Mouse (Mus musculus) cerebellum, adult 11-12 months (tissue): Measurements from ENCODE around the gene Hmmr.
A peak's percentile ranks its signal among the peaks of the same experiment; 100 is the strongest.
"Not testable (repeated sequence)": the region's sequence is repeated elsewhere in the genome, so short reads cannot be mapped to it uniquely, and the experiment has no call there.

Experiments used
- DNase-seq: peaks from one replicate; pipeline ENCODE4 v3.0.0; 2022

Gene Hmmr

GRCm38 (mm10) chr11:40733339-40734174 is at the start of gene Hmmr, which contains the start of gene Nudcd2:
TSS of gene Hmmr (minus strand) at chr11:40733422.
TSS of gene Nudcd2 (plus strand) at chr11:40733667.
- DNase-seq: peak; percentile 97

DNA sequence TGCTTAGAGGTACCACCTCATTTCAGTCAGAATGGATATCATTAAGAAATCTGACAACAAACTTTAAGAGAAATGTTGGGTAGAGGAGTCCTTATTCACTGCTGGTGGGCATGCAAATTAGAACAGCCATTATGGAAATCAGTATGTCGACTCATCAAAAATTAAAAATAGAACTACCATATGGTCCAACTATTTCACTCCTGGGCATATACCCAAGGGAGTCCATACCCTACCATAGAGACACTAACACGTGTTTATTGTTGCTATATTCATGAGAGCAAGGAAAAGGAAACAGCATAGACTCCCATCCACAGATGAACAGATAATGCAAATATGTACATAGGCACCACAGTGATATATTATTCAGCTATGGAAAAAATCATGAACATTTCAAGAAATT is 48.6 kb upstream of the Hmmr start:
- DNase-seq: no peak

- DNase-seq: no peak
Observed at GRCm38 (mm10) chr11:40775315-40776269, 42.4 kb upstream of the Hmmr start.

- DNase-seq: no peak
Observed at GRCm38 (mm10) chr11:40764690-40765089, 31.5 kb upstream of the Hmmr start.

DNA sequence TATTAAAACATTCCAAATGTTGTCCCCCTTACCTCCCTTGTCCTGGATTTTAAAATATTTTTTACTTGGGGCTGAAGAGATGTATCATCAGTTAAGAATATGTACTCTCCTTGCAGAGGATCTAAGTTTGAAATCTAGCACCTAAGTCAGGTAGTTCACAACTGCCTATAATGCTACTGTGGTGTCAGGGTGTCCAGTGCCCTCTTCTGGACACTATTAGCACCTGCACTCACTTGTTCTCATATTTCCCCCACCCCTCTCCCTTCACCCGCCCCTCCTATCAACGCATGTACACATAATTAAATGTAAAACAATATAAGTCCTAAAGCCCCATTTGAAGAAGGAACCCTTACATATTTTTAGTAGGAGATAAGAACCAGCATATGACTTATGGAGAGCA is 30.2 kb upstream of the Hmmr start:
- no peak for DNase-seq

DNA sequence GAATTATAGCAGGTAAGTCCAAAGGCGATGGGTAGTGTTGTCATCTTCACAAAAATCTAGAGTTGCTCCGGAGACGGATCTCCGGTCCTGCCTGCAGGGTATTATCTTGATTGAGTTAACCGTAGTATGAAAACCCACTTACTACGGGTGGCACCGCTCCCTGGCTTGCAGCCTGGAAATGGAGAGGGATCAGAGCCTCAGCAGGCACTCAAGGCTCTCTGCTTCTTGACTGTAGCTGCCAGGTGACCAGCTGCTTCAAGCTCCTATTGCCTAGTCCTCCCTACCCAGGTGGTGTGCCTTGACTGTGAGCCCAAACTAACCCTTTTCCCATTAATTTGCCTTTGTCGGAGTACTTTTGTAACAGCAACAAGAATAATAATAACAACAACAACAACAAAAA is 26.7 kb upstream of the Hmmr start:
- DNase-seq: peak; percentile 58

GRCm38 (mm10) chr11:40755968-40756367 is 22.7 kb upstream of the Hmmr start:
- DNase-seq: peak; percentile 24

GRCm38 (mm10) chr11:40755109-40755627 is 21.9 kb upstream of the Hmmr start, which contains the start of gene Ccng1:
TSS of gene Ccng1 (minus strand) at chr11:40755311.
- peak; percentile 96 for DNase-seq

DNA sequence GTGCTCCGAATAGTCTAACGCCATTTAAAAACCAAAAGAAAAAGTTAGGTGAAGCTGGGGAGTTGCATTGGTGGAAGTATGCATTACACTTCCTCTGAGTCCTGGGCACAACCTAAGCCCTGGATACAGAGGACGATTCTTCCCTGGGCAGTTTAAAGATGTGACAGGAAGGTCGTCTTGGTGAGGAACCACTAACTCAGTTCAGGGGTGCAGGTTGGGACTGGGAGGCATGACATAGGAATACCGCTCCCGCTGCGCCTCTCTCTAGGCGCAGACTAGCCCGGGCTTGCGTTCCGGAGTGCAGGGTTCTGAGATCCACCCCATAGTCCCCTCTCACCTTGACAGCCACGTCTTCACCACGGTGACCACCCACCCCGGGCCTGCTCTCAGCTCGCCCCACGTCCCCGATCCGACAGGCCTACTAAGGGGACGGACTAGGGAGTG is 21.5 kb upstream of the Hmmr start:
- no peak for DNase-seq

- no peak for DNase-seq
Observed at GRCm38 (mm10) chr11:40753836-40754235, 20.6 kb upstream of the Hmmr start.

GRCm38 (mm10) chr11:40747716-40748115 is 14.5 kb upstream of the Hmmr start:
- DNase-seq: no peak

GRCm38 (mm10) chr11:40746361-40746760 is 13.1 kb upstream of the Hmmr start:
- no peak for DNase-seq

DNA sequence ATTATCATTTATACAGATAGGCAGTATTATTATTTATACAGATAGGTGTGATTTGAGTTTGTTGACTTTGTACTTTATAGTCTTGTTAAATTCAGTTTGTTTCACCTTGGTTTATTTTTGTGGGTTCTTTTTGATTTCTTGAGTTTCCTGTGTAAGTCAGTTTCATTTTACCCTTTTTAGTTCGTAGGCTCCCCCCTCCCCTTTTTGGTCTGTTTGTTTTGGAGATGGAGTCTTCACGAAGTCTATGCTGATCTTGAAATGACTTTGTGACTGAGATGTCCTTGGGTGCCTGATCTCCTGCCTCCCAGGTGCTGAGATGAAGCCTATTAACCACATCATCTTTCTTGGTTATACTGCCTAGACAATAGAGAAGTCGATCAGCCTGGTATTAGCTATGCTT is 11.1 kb upstream of the Hmmr start:
- no peak for DNase-seq

- DNase-seq: no peak
Observed at GRCm38 (mm10) chr11:40741605-40742262, 8.5 kb upstream of the Hmmr start.

- no peak for DNase-seq
Observed at GRCm38 (mm10) chr11:40737369-40737768, 4.1 kb upstream of the Hmmr start.

GRCm38 (mm10) chr11:40734251-40734752 is 1.1 kb upstream of the Hmmr start:
- no peak for DNase-seq

DNA sequence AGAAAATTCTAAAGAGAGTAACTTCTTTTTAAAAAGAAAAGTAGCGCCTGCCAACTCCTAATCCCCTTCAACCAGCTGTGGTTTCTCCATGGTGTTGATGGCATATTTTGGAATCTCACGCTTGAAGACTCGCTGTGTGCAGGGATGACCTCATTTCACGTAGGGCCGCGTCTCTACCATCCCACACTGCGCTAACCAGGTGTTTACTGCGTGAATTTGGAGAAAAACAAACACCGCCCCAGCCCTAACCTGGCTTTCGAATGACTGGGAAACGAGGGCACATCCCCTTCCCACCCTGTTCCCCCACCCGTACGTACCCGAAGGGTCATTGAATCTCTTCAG is 254 bp downstream of the Hmmr start:
- DNase-seq: no peak

GRCm38 (mm10) chr11:40718324-40718723 is 14.9 kb downstream of the Hmmr start:
- DNase-seq: no peak

DNA sequence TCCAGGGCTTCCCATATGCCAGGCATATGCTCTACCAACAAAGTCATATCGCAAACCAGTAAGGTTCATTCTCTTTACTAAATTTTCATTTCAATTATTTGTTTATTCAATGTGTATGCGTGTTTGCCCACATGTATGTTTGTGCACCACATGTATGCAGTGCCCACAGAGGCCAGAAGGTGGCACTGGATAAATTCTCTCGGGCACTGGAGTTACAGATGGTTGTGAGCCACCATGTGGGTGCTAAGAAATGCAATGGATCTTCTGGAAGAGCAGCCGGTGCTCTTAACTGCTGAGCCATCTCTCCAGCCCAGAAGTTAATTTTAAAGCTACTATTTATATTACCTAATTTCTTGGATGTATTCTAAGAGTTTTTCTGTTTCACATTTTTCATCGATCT is 17.7 kb downstream of the Hmmr start:
- no peak for DNase-seq

DNA sequence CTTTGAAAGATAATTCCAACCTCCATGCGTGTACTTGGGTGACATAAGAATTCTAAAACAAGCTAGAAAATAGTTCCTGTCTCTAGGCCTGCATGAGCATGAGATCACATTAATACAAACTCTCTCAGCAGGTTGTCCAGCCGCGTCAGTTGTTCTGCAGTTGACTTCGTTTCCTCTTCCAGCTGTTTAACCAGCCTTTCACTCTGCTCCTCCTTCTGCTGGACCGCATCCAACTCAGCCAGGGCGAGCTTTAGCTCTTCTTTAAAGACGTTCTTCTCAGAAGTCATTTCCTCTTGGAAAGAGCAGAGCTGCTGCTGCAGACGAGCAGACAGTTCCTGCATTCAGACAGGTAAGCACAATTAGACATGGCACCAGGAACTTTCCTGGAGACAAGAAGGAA is 19.4 kb downstream of the Hmmr start:
- no peak for DNase-seq

DNA sequence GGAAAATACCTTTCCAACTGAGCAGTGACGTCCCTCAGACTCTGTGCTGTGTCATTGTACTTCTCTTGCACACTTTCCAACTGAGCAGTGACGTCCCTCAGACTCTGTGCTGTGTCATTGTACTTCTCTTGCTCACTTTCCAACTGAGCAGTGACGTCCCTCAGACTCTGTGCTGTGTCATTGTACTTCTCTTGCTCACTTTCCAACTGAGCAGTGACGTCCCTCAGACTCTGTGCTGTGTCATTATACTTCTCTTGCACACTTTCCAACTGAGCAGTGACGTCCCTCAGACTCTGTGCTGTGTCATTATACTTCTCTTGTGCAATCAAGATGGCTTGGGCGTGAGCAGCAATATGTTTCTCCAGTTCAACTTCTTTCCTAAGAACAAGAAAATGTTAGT is 23.3 kb downstream of the Hmmr start:
- DNase-seq: not testable (repeated sequence)

GRCm38 (mm10) chr11:40695103-40695502 is 38.1 kb downstream of the Hmmr start, which contains the start of gene Mat2b:
TSS of gene Mat2b (minus strand) at chr11:40695203.
- no peak for DNase-seq
